Mouse (Mus musculus) megakaryocyte-erythroid progenitor cell, adult 5 weeks (primary cell): Measurements from ENCODE around the gene Aatk. TPM values are rescaled to one million over a fixed set of nuclear protein-coding genes. Genes with fewer than 3 reads are reported as not detected.

Experiments used
- polyA plus RNA-seq: library from polyadenylated mRNA; stranded (reverse); fragments of >175 nt; gene quantifications from 2 replicates; pipeline ENCODE4 v1.2.3, GENCODE M21; 2012

Aatk gene
- 10.1 and 24.2 TPM in 2 replicates for polyA plus RNA-seq

DNA sequence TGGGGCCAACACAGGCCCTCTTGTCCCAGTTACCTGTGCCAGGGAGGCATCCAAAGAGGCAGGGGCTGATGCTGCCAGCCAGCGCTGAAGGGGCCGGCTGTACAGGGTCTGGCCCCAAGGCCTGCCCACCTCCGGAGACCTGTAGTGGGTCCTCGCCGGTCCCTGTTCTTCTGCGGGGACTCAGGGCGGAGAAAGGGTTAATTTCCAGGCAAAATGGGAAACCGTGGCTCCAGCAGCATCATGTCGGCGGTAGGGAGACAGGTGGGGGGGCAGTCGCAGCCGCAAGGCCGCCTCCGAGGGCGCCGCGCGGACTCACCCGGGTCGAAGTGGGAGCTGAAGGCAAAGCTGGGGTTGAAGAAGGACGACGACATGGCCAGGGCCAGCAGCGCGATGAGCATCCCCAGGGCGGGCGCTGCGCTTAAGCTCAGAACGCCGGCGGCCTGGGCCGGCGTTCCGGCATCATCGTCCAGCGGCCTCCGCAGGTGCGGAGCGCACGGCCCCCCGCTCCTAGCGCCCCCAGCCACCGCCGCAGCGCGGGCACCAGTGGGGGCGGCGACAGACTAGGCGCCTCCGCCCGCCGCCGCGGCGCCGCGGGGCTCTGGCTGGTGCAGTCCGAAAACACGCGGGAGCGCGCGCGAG is at the start of gene Aatk:
Aatk (minus strand) TSS at position 615 of the 639 bp plus-strand sequence.

DNA sequence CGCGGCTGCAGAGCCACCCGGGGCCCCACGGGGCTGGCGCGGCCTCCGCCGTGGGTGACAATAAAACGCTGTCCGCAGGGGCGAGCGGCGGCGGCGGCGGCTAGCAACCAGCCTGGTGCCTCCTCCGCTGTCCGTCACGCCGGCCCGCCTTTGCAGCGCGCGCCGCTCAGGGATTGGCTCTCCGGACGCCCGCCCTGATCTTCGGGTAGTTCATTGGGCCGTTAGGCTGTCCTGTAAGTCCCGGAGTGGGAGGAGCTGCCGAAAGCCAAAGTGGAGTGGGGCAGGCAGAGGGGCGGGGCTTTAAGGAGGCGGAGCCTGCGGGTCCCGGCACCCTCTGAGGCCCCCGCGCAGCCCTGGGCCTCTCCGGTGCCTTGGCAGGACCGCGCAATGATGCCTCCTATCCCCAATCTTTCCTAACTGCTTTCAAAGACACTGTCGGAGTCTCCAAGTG is 39.8 kb upstream of the Aatk start, which contains the start of gene Cep131:
Cep131 (minus strand) TSS at position 126 of the 451 bp plus-strand sequence.

Other genes starting within 250 kb of the Aatk start
- 59.2 and 83.5 TPM in 2 replicates for gene Chmp6, start 133.7 kb downstream of the Aatk start, polyA plus RNA-seq
- 70.3 and 77.6 TPM in 2 replicates for gene Baiap2, start 104.4 kb downstream of the Aatk start, polyA plus RNA-seq
- 35.0 and 58.1 TPM in 2 replicates for gene Cep131, start 39.7 kb upstream of the Aatk start, polyA plus RNA-seq
- gene Tepsin, start 51.6 kb upstream of the Aatk start, polyA plus RNA-seq = 28.5 and 28.8 TPM in 2 replicates
- 86.0 and 106 TPM in 2 replicates for gene Ndufaf8, start 51.8 kb upstream of the Aatk start, polyA plus RNA-seq
- 133 and 176 TPM in 2 replicates for gene Slc38a10, start 104.2 kb upstream of the Aatk start, polyA plus RNA-seq
- 45.0 and 61.7 TPM in 2 replicates for gene Bahcc1, start 185.8 kb upstream of the Aatk start, polyA plus RNA-seq